Mouse (Mus musculus) myocyte (in vitro differentiated cells): ENCODE measurements around the gene Cct5.

Experiments used
- CEBPB ChIP-seq: IDR thresholded peaks from 2 replicates; pipeline ENCODE4 v1.6.1; 2011; ENCODE audit warnings: mild to moderate bottlenecking, moderate library complexity; ENCODE audit not compliant: poor library complexity, insufficient read depth, severe bottlenecking
- MAX ChIP-seq: IDR thresholded peaks from one replicate; pipeline ENCODE4 v1.6.1; 2011; ENCODE audit warnings: low read depth, mild to moderate bottlenecking, control low read depth
- MYOG ChIP-seq, 3 experiments: IDR thresholded peaks; one replicate each; pipeline ENCODE4 v1.6.1; 2011; ENCODE audit warnings: control low read depth in 2 of 3, low read depth in 2 of 3, mild to moderate bottlenecking in 2 of 3; ENCODE audit not compliant: insufficient read length in 2 of 3, control insufficient read depth in 1 of 3, insufficient read depth in 1 of 3
- POLR2A ChIP-seq: IDR thresholded peaks from one replicate; pipeline ENCODE4 v1.6.1; 2011; ENCODE audit warnings: low read depth, mild to moderate bottlenecking, control low read depth, moderate library complexity; ENCODE audit not compliant: insufficient read length
- SRF ChIP-seq: IDR thresholded peaks from one replicate; pipeline ENCODE4 v1.6.1; 2011; ENCODE audit warnings: low read depth; ENCODE audit not compliant: control insufficient read depth, insufficient read length
- TCF3 ChIP-seq: IDR thresholded peaks from one replicate; pipeline ENCODE4 v1.6.1; 2011; ENCODE audit warnings: low read depth, control low read depth; ENCODE audit not compliant: insufficient read length
- USF1 ChIP-seq: IDR thresholded peaks from one replicate; pipeline ENCODE4 v1.6.1; 2011; ENCODE audit warnings: low read depth, mild to moderate bottlenecking, control low read depth, moderate library complexity

DNA sequence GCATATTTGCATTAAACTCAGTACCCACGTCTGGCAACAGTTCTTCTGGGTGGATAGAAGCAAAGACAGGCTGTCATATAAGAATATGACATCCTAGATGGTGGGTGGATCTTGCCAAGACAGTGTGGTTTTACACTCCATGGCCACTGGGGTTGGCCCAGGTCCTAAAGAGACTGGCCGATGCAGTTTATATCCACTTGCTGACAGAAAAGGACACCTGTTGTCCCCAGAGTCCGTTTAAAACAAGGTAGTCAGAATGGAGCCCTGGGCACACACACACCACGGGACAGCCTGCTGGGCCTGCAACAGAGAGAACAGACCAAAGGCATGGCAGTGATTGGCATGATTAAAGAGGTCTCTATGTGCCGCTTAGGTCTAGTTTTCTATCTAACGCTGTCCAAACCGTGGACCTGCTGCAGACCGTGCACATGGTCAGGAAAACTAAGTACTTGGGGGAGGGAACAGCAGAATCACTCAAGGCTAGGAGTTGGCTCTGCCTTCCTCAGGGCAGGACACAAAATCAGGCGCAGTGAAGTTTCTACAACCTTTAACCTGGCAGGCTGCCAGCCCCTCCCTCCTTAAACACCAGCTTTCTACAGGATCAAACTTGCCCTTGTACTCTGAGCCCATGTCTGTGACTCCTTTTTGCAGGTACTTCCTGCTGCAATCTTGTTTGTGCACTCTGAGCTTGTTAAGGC, 32.1 kb downstream of the Cct5 start:
- TF ChIP-seq POLR2A (no peak), TCF3 (no peak), USF1 (no peak), CEBPB (no peak), MYOG (IDR thresholded peaks at IDR 0.05; ENCODE audit: control insufficient read depth in 1 of 3, insufficient read depth in 1 of 3, insufficient read length in 2 of 3, low read depth in 2 of 3) (peak; percentile 65 to 89 (median 83)), MAX (no peak), SRF (peak; percentile 9)
